Mouse (Mus musculus): ENCODE measurements around the gene Aurka.

DNA sequence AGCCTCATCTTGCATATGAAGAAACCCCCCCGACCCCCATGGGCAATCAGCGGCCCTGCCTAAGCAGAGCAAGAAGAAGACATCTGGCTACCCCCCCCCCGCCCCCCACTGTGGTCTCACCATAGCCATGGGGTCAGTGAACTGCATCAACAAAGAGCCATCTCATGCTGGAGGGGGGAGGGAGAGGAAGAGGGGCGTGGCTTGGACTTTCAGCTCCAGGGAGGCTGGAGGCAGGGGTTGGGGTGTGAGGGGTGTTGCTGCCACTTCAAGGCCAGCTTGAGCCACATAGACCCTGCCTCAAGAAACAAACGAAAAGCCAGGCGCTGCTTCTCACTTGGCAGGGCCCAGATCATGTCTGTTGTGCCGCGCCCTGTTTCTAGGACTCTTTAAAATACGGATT lies 25.6 kb upstream of the Aurka start:
- no peak for TF ChIP-seq CHD2 (IDR thresholded peaks at IDR 0.05; ENCODE audit: low read depth, low read length)
- TF ChIP-seq MAFK (IDR thresholded peaks at IDR 0.05; ENCODE audit: insufficient read depth, low read depth, low read length): no peak
